ENCODE assay signal across 8 mouse cellular contexts in genomic region chr12:38780006-38780954, GRCm38 (mm10). TPM values are rescaled to one million over a fixed set of nuclear protein-coding genes. Genes with fewer than 3 reads are reported as not detected.
DNase-seq lines count a peak whose midpoint lies in the region; ATAC-seq and TF ChIP-seq lines count a peak whose summit lies in the region.

No protein-coding gene starts in this region.

- peaks cover 12% of the 10 kb centered on the region for H3K27me3 ChIP-seq in Patski
- H3K27me3 ChIP-seq in lung, postnatal 0 days (replicated peaks; ENCODE audit: insufficient read depth, low read length): no peaks in the 10 kb centered on the region

- no peaks in the 10 kb centered on the region for H3K36me3 ChIP-seq in lung, postnatal 0 days (ENCODE audit: insufficient read depth, low read length)

- H3K4me1 ChIP-seq in lung, postnatal 0 days (ENCODE audit: insufficient read depth, low read depth, low read length): no peaks in the 10 kb centered on the region

- TF ChIP-seq CTCF in Patski (IDR thresholded peaks at IDR 0.05): peak; percentile 45
- TF ChIP-seq CTCF in lung, postnatal 0 days (IDR thresholded peaks at IDR 0.05): peak; percentile 54

- ATAC-seq in Patski: peak; percentile 41
- ATAC-seq in hematopoietic stem cell, adult 5-6 weeks (replicated peaks in 1 of 2; ENCODE audit: insufficient read depth in 1 of 2, low FRiP score in 2 of 2, low TSS enrichment in 1 of 2, low read depth in 1 of 2, poor library complexity in 2 of 2, severe bottlenecking in 2 of 2): peak; percentile 26 to 43; a peak in 2 of 4 replicates
- peak; percentile 39 for ATAC-seq in lung, postnatal 0 days

- WGBS in lung, postnatal 0 days: under 1% methylated on average over 33 of the region's 33 CpGs

- in situ Hi-C loops in Patski (cut with MboI; ENCODE audit: low pct_unique_long_range_greater_than_20kb): loop anchor here (10.0 kb wide), 1 partner anchor 145 kb away; no protein-coding TSS in a partner anchor

- peak overlapping the region; percentile 43 for H3K9ac ChIP-seq in lung, postnatal 0 days (replicated peaks; ENCODE audit: low read depth)

- H3K27ac ChIP-seq in lung, postnatal 0 days (ENCODE audit: low read length): peak overlapping the region; percentile 90

- peak overlapping the region; percentile 83 for H3K4me2 ChIP-seq in lung, postnatal 0 days (replicated peaks; ENCODE audit: low read depth, low read length)

- no peak for DNase-seq in Patski (ENCODE audit: low read depth, low spot score)
- DNase-seq in cerebellum, adult 8-10 months: peak; percentile 75
- peak; percentile 53 to 76 for DNase-seq in frontal cortex, adult 2 months (ENCODE audit: extremely low spot score in 1 of 2, low spot score in 1 of 2)
- DNase-seq in layer of hippocampus, adult 9-11 months: peak; percentile 70
- DNase-seq in lung, postnatal 0 days (ENCODE audit: low spot score): peak; percentile 93
- peak; percentile 29 for DNase-seq in ovary, postnatal 10 days (ENCODE audit: low spot score)
- peak; percentile 50 for DNase-seq in urinary bladder, postnatal 14 days (ENCODE audit: low spot score)

- H3K4me3 ChIP-seq in lung, postnatal 0 days (ENCODE audit: low read depth, low read length): peak overlapping the region; percentile 54

- POLR2A ChIA-PET in Patski (lab: Charles Lee): no interaction called here

- CTCF ChIA-PET in Patski (lab: Charles Lee): interaction anchor here (1.6 kb wide), 1 partner anchor 9 kb away, joined by 4 read pairs; no protein-coding TSS in a partner anchor

- TF ChIP-seq EP300 in lung, postnatal 0 days (IDR thresholded peaks at IDR 0.05): no peak

- no peaks in the 10 kb centered on the region for H3K9me3 ChIP-seq in lung, postnatal 0 days (ENCODE audit: low read length)

RNA-seq across cellular contexts. Expression of gene Etv1, which starts 1.1 kb away (rescaled TPM):
- polyA plus RNA-seq in Patski (2021): 1.2 TPM
- polyA plus RNA-seq in frontal cortex, adult 2 months (2012; rRNA removed): 43.0 and 48.2 TPM in 2 replicates
- total RNA-seq in hematopoietic stem cell, adult 5-6 weeks (2017): 1.9 and 4.2 TPM in 2 replicates
- polyA plus RNA-seq in lung, postnatal 0 days (2015; fragmentation: Nextera tagmentation; extraction: Ambion mirVana): 22.0 and 23.0 TPM in 2 replicates

Comparison
In these comparisons a context has a peak if more than half of its experiments do, and no peak if none do; other contexts are left out.
1. RNA of gene Etv1, which starts 1.1 kb away (polyA plus RNA-seq): 43.0 to 48.2 TPM in frontal cortex, adult 2 months and 22.0 to 23.0 TPM in lung, postnatal 0 days; 1.2 TPM in Patski (single experiment); every median in the first group is over 10 times any median in the second.
2. Peak in every context shown above with its lines, with median percentiles within 50 percentile points of each other: ATAC-seq.